Mouse (Mus musculus): ENCODE results near the gene Cpm.

The Cpm gene

DNA sequence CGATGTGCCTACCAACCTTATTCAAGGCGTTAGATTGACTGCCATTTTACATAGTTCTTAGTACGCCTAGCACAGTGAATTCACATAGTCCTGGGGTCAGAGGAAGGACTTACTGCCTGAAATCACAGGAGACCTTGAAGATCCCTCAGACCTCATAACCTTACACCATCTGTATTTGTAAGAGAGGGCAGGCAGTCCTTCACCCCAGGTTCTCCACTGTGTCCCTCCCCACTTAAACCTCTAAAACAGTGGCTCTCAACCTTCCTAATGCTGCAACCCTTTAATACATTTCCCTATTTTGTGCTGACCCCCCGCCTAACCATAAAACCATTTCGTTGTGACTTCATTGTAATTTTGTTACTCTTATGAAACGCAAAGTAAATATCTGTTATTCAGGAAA, 1.4 kb upstream of the Cpm start:
- in situ Hi-C loops (cut with MboI; ENCODE audit: low pct_unique_long_range_greater_than_20kb in 1 of 2, low sequenced_read_pairs in 2 of 2, unreplicated experiment in 1 of 2) = no loop called here

DNA sequence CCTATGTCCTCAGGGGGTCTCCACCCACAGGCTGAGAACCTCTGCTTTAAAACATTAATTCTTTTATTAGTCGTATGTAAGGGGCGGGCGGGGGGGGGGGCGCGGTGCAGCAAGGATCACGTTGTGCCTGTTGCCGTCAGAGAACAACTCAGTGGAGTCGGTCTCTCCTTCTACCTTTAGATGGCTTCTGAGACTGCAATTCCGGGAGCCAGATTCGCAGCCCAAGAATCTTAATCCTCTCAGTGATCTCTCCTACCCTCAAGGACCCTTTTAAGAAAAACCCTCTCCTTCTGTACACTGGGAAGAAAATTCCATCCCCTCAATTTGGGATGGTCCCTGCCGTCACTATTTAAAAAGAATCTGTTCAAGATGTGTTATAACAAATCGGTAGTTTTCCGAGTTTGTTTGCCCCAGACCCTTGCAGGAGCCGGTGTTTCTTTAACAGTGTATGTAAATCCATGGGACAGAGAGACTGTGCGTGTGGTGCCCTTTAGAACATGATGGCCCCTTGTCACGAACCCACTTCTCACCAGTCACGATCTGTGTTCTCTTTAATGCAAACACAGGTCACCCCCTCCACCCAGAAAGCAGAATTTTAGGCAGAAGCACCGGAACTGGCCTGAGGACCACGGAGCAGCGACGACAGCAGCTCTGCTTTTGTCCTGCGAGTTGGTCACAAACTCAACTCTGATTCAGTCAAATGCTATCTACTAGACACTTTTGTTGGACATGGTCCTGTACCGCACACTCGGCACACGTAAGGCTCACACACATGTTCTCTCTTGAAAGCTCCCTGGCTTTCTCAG, 734 bp upstream of the Cpm start:
- in situ Hi-C loops (cut with MboI; ENCODE audit: low pct_unique_long_range_greater_than_20kb in 1 of 2, low sequenced_read_pairs in 2 of 2, unreplicated experiment in 1 of 2) = no loop called here

DNA sequence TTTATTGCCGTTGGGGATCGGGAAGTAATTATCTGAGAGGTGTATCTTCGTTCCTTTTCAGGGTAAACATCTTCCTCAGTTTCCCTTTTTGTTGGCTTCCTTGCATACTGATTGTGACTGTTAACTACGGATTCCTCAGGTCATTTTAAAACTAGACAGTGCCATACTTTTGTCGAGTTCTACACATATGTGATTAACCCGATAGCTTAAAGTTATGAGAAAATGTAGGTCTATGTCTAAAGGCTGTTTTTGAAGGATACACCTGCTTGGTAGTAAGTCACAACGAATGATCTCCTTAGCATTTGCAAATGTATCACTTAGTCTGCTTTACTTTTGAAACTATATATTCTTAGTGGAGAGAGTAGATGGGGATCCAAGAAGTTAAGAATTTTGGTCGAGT, 876 bp downstream of the Cpm start:
- in situ Hi-C loops (cut with MboI; ENCODE audit: low pct_unique_long_range_greater_than_20kb in 1 of 2, low sequenced_read_pairs in 2 of 2, unreplicated experiment in 1 of 2) = no loop called here

DNA sequence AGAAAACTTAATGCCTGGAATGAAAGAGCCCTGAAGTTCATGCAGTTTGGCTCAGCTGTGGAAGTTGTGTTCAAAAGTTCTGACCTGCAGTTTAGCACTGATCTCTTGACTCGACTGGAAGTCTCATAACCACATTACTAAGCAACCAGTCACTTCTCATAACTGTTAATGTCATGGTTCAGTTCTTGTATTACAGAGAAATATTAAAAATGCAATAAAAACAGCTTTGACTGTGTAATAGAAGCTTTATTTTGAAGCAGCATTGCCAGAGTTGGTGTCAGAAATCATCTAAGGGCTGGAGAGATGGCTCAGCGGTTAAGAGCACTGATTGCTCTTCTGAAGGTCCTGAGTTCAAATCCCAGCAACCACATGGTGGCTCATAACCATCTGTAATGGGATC, 1.5 kb downstream of the Cpm start:
- in situ Hi-C loops (cut with MboI; ENCODE audit: low pct_unique_long_range_greater_than_20kb in 1 of 2, low sequenced_read_pairs in 2 of 2, unreplicated experiment in 1 of 2) = no loop called here

DNA sequence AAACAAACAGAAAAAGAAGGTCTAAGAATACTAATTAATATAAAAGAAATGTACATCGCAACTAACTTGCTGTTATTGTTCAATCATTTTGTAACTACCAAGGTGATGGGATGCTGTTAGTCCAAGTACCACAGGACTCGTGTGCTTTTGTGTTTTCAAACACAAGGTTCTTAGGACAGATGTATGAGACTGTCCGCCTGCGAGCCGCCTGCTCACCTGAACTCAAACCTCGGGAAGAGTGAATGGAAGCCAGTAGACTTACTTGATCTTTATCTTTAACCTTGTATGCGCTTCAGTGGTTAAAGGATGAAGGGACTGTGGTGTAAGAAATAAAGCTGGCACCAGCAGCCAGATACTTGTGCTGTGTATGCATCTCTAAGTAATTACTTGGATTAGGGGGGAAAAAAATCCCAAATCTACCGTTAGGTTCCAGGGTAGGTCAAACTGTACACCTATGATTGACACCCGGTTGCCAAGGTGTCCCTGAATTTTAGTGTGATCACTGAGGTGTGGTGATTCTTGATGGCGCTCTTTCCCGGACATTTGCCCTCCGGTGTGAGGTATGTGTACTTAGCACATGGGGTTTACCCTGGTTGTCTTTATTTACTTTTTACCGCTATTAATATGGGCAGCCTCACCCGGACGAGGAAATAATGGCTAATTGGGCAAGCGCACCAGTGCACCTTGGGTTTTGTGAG, 2.4 kb downstream of the Cpm start:
- in situ Hi-C loops (cut with MboI; ENCODE audit: low pct_unique_long_range_greater_than_20kb in 1 of 2, low sequenced_read_pairs in 2 of 2, unreplicated experiment in 1 of 2) = no loop called here

DNA sequence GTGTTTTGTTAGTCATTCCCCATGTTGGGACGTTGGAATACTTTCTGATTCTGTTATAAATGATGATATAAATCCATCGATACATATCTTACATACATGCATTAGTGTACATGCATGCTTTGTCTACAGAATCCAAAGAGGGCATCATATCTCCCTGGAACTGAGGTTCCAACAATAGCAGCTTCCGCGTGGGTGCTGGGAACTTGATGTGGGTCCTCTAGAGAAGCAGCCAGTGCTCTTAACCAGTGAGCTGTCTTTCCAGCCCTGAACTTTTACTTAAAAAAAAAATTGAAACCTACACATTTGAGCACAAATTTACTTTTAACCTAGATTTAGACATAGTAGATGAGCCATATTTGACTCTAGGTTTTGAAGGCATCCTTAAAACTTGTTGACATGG, 3.1 kb downstream of the Cpm start:
- in situ Hi-C loops (cut with MboI; ENCODE audit: low pct_unique_long_range_greater_than_20kb in 1 of 2, low sequenced_read_pairs in 2 of 2, unreplicated experiment in 1 of 2) = no loop called here

DNA sequence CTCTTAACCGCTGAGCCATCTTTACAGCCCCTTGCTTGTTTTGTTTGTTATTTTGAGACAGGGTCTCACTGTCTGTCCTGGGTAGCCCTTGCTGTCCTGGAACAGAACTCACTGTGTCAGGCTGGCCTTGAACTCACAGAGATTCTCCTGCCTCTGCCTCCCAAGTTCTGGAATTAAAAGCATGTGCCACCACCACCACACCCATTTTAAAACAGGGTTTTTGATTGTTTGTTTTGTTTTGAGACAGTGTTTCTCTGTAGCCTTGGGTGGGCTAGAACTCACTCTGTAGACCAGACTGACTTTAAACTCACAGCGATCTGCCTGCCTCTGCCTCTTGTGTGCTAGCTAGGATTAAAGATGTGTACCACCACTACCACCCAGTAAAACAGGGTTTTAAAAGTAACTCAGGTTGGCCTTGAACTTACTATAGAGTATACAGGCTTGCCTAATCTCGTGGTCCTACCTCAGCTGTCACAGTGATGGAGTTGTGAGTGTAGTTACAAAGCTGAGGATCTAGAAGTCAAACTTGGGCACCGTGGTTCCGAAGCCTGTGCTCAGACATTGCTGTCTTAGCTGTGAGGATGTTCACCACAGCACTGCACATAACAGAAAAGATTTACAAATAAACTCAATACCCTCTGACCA, 4.4 kb downstream of the Cpm start:
- in situ Hi-C loops (cut with MboI; ENCODE audit: low pct_unique_long_range_greater_than_20kb in 1 of 2, low sequenced_read_pairs in 2 of 2, unreplicated experiment in 1 of 2) = no loop called here

DNA sequence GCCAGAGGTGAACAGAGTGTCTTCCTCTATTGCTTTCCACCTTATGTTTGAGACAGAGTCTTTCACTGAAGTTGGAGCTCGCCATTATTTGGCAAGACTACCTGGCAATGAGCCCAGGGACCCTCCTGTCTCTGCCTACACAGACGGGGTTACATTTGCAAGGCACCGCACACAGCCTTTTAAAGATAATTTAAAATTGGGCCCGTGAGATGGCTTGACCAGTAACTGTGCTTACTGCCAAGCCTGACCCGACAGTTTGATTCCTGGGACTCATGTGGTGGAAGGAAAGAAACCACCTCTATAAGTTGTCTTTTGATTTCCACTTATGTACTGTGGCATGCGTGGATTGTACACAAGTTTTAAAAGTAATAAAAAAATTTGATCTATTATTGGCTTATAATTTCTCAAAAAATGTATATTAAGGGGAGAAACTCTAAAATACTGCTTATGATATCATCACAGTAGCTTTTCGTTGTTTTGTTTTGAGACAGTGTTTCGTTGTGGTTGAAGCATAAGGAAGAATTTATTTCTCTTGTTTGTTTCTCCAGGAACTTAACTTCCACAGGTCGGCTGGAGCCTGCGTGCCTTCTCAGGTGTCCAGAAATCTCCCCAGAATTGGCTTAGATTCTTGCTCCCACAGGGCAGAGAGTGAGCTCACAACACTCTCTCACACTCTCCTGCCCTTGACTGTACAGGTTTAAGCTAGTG, 5.2 kb downstream of the Cpm start:
- in situ Hi-C loops (cut with MboI; ENCODE audit: low pct_unique_long_range_greater_than_20kb in 1 of 2, low sequenced_read_pairs in 2 of 2, unreplicated experiment in 1 of 2) = no loop called here

DNA sequence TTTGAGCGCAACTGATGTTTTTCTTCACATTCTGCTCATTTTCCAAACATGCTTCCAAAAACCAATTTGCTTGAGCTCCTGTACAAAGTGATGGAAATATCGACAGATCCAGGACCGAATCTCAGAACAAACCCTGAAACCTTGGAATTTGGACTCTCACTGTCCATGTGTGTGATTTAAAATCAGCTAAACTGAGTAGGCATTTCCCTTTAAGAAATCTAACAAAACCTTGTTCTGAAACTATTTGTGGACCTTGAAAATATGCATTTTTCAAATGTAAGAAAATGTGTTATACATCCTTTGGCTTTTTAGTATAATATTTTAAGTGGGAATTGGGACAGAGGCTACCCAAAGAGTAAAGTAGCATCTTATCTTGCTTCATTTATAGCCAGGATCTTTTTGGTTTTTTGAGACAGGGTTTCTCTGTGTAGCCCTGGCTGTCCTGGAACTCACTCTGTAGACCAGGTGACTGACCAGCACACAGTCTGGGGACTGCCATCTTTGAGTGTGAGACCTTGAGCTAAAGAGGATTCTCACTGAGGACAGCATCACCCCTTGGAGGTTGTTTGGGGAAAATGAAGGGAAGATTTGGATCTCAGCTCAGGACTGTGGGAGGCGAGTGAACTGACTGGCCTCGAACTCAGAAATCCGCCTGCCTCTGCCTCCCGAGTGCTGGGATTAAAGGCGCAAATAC, 5.9 kb downstream of the Cpm start:
- in situ Hi-C loops (cut with MboI; ENCODE audit: low pct_unique_long_range_greater_than_20kb in 1 of 2, low sequenced_read_pairs in 2 of 2, unreplicated experiment in 1 of 2) = no loop called here

DNA sequence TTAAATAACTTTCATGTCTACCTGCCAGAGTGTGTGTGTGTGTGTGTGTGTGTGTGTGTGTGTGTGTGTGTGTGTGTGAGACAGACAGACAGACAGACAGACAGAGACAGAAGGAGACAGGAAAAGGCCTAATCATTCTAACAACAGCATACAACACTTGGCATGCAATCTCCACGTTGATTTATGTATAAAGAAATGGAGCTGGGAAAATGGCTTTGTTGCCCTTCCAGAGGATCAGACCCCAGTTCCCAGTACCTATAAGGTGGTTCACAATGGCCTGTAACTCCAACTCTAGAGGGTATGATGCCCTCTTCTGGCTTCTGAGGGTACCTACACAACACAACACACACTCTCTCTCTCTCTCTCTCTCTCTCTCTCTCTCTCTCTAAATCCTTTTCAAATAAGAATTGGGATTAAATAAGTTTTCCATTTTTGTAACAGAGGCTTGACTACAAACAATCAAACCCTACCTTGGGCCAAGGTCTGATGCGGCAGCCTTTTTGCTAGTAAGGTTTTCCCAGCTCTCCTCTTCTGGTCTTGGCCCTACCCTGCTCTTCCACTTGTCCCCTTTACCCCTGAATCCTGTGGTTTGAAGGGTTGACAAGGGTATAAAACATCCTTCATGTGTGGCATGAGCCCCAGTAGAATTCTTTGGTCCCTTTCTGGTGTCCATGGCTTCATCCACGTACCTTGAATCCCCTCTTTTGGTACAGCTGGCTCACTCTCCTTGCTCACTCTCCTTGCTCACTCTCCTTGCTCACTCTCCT, 6.7 kb downstream of the Cpm start:
- in situ Hi-C loops (cut with MboI; ENCODE audit: low pct_unique_long_range_greater_than_20kb in 1 of 2, low sequenced_read_pairs in 2 of 2, unreplicated experiment in 1 of 2) = no loop called here

DNA sequence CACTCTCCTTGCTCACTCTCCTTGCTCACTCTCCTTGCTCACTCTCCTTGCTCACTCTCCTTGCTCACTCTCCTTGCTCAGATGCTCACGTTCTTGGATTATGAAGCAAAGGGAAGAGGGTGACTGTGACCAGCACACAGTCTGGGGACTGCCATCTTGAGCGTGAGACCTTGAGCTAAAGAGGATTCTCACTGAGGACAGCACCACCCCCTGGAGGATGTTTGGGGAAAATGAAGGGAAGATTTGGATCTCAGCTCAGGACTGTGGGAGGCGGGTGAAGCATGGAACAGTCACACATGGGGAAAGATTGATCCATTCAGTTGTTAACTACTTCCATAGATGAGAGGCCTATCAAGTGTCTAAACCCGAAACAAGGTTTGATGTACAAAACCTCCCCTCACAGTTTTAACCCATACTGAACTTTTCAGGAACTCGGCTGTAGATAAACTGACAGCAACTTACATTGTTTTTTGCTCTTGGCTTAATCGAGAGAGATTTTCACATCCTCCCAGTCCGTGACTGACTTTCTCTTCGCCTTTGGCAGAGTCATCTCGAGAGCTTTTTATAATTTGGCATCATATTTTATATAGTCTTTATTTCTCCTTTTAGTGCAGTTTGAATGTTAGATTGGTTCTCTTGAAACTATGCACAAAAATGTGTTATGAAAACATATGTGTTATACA, 7.9 kb downstream of the Cpm start:
- in situ Hi-C loops (cut with MboI; ENCODE audit: low pct_unique_long_range_greater_than_20kb in 1 of 2, low sequenced_read_pairs in 2 of 2, unreplicated experiment in 1 of 2) = no loop called here

DNA sequence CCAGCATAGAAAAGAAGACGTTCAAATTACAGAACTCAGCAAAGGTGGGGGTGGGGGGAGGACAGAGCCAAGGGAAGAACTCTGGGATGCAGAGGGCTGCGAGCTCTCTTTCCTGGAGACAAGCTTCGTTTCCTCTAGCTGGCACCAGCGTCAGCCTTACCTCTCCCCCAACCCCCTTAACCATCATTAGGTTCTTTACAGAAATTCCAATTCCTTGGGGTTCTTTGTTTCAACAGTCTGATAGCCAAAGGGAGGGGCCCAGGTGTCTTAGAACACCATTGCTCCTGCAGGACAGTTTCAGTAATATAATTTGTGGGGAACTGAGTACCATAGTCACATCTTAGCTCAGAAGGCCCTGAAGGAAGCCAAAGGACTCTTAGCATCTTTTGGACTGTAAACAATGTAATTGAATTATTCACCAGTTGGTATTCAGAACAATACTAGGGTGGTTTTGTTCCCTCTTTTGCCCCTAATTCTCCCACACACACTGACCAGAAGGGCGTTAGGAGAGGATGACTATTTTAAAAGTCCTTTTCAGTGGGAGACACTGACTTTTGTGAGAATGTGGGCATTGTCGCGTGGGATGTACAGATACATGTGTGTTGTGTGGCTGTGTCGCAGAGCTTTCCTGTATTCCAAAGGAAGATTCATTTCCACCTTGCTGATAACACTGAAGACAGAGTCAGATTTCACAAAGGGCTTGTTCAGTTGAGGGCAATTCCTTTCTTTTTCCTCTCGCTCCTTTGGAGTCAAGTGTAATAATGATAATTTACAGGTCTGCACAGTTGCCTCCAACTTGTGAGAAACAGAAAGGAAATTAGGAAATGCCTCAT, 8.7 kb downstream of the Cpm start:
- in situ Hi-C loops (cut with MboI; ENCODE audit: low pct_unique_long_range_greater_than_20kb in 1 of 2, low sequenced_read_pairs in 2 of 2, unreplicated experiment in 1 of 2) = no loop called here

DNA sequence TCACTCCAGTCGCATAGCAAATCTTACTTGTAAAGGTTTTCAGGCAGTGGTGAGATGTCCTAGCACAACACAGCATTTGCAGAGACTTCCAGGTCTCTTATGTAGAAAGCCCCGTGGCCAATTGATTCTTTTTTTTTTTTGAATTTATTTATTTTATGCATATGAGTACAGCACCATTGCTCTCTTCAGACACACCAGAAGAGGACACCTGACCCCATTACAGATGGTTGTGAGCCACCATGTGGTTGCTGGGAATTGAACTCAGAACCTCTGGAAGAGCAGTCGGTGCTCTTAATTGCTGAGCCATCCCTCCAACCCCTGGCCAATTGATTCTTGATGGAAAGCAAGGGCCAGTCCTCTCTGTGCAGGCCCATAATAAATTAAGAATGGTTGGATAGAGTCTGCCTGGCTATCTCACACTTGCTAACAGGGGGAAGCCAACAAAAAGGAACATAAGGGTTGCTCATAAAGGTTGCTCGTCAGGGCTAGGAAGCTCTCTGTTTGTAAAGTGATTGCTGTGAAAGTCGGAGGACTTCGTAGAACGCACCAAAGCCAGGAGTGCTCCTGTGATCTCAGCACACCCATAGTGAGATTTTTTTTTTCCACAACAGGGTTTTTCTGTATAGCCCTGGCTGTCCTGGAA, 9.4 kb downstream of the Cpm start:
- in situ Hi-C loops (cut with MboI; ENCODE audit: low pct_unique_long_range_greater_than_20kb in 1 of 2, low sequenced_read_pairs in 2 of 2, unreplicated experiment in 1 of 2) = no loop called here

DNA sequence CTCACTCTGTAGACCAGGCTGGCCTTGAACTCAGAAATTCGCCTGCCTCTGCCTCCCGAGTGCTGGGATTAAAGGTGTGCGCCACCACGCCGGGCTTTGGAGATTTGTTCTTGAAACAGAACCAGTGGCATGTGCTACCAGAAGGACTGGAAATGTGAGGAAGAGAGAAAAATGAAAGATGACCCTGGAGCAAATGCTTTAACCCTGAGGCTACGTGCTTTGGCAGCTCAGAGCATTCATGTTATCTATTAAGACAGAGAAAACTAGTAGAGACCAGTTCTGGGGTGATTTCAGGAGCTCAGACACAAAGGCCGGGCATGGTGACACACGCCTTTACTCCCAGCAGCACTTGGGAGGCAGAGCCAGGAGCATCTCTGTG, 9.9 kb downstream of the Cpm start:
- in situ Hi-C loops (cut with MboI; ENCODE audit: low pct_unique_long_range_greater_than_20kb in 1 of 2, low sequenced_read_pairs in 2 of 2, unreplicated experiment in 1 of 2) = no loop called here

DNA sequence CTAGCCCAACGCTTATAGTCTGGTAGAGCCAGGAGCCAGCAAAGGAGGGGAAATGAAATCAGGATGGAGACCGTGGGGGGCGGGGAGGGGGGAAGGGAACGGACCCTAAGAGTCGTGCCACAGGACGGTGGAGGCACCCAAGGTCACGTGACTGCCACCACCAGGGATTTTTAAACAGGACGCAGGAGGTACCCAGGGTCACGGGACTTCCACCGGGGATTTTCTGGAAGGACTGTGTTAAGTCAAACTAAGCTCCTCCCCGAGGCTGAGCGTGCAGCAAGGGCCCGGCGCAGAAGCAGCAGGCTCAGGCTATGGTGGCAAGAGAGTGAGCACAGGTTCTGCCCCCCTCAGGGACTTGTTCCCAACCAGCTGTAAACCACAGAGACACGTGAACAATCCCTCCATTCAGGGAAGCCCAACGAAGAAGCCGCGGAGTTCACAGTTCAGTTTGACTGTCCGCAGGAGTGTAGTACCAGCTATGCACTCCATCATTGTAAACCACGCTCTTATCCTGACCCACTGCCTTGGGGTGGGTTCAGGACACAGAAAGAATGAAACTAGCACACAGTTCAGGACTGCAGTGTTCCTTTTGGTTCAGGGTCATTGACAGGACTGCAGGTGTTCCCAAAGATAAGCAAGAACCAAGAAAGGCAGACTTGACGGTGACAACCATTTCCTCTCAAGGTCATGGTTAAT, 10.7 kb downstream of the Cpm start:
- in situ Hi-C loops (cut with MboI; ENCODE audit: low pct_unique_long_range_greater_than_20kb in 1 of 2, low sequenced_read_pairs in 2 of 2, unreplicated experiment in 1 of 2) = no loop called here

DNA sequence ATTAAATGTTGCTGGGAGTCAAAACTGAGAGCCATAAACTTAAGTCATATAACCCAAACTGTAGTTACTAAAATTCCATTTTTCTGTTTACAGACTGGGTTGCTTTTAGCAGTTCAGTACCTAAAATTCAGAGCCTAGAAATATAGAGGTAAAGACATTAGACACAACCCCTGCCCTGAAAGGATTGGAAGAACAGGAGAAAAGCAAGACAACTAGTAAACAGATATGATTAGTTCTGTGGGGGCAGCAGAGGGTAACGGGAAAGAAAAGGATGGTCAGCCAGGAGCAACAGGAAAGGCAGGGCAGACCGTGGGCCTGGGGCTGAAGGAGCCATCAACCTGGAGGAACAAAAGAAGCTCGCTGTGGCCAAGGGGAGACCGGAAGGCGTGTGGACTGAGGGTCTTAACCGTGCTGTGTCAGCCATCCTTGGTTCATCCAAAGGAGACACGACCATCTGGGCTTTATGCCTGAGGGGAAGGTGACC, 11.3 kb downstream of the Cpm start:
- in situ Hi-C loops (cut with MboI; ENCODE audit: low pct_unique_long_range_greater_than_20kb in 1 of 2, low sequenced_read_pairs in 2 of 2, unreplicated experiment in 1 of 2) = no loop called here

Measured in mouse embryonic stem cell (cell line).